ENCODE assay signal across 15 mouse cellular contexts in the genomic region with DNA sequence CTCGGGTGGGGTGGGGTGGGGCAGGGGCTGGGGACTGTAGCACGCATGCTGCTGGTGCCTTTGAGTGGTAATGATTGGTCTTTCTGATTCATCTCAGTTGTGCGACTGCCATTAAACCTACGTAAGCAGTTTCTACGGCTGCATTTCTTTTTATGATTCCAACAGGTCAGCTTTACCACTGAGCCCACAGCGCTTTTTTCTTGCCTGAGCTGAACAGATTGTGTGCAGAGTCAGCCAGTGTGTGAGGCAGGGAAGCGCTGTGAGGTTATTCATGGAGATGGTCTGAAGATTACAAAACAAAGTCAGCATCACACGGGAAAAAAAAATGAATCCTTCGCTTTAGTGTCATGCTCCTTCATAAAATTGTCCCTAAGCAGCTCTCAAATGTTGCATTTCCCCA.
"Had no signal": no experiment of that assay in that cellular context is flagged by ENCODE, and none has a peak within 500 bp of the region (broad histone marks: within the 10 kb centered on the region; RNA-seq: fewer than 3 reads in every experiment).

No protein-coding gene starts in this region.

- H3K27me3 ChIP-seq: neural tube, embryonic 12.5 days; neural tube, embryonic 13.5 days; neural tube, embryonic 15.5 days; stomach, embryonic 15.5 days had no signal

- H3K4me3 ChIP-seq: neural tube, embryonic 12.5 days; neural tube, embryonic 13.5 days; neural tube, embryonic 15.5 days; stomach, embryonic 15.5 days had no signal

- H3K4me1 ChIP-seq: neural tube, embryonic 12.5 days; neural tube, embryonic 13.5 days; neural tube, embryonic 15.5 days had no signal

- DNase-seq: retina, postnatal 1 day; right cerebral cortex, postnatal 25 days; right cerebral cortex, postnatal 4 days; spleen, adult 18-20 months; thymus, adult 18-20 months; thymus, adult 2 months; thymus, postnatal 14 days; thymus, postnatal 25 days; thymus, postnatal 36 days; thymus, postnatal 4 days had no signal

- H3K9ac ChIP-seq: neural tube, embryonic 12.5 days; neural tube, embryonic 13.5 days; neural tube, embryonic 15.5 days; stomach, embryonic 15.5 days had no signal

- H3K36me3 ChIP-seq: neural tube, embryonic 12.5 days; neural tube, embryonic 13.5 days; neural tube, embryonic 15.5 days; stomach, embryonic 15.5 days had no signal

- H3K27ac ChIP-seq: neural tube, embryonic 12.5 days; neural tube, embryonic 13.5 days; neural tube, embryonic 15.5 days; stomach, embryonic 15.5 days; stomach, postnatal 0 days had no signal

- H3K4me2 ChIP-seq: neural tube, embryonic 12.5 days; neural tube, embryonic 13.5 days; neural tube, embryonic 15.5 days; stomach, embryonic 15.5 days had no signal

- H3K9me3 ChIP-seq: neural tube, embryonic 12.5 days; neural tube, embryonic 13.5 days; neural tube, embryonic 15.5 days; stomach, embryonic 15.5 days had no signal
